Mouse (Mus musculus): ENCODE data around the gene Crim1. TPM values are rescaled to one million over a fixed set of nuclear protein-coding genes. Genes with fewer than 3 reads are reported as not detected.

Crim1 gene
- polyA plus RNA-seq, 1 experiment from 2014 or later = 8.4 TPM

DNA sequence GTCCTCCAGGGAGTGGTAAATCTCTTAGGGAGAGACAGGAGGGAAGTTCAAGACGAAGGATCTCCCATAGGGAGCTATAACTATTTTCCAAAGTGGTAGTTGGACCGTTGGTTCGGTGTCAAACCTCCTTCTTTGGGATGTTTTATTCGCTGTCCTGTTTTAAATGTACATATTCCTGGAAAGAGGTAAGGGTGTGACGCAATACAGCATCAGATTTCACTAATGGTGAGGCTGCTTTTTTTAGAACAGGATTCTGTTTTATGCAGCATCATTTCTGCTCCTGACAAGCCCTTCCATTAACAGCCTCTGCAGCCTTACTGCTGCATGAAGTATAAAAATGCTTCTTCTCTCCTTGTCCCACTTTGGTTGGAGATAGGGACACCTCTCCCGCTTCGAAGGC, 95.9 kb downstream of the Crim1 start:
- ATAC-seq (replicated peaks; ENCODE audit: low FRiP score, low read depth) = no peak
- 57% methylated on average over 7 of the region's 7 CpGs for WGBS
- peak; percentile 33 for DNase-seq (ENCODE audit: low spot score)

DNA sequence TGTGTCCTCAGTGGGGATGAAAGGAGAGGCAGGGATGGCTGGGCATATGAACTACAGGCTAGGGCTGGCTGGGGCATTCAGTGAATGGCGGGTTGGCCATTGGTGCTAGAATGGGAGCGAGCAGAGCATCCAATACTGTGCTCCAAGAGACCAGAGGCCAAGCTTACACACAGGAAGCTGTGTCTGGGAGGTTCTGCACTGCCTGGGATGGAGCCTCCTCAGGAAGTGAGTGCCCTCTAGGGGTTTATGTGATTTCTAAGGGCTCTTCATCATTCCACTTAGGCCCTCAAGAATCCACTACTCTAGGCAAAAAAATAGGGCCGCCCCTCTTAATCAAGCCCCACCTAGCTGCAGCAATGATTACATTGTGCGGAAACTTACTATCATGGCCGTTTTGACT, 98.1 kb downstream of the Crim1 start:
- Histone ChIP-seq H3K27ac (no peak overlapping the region), H3K4me1 (replicated peaks; ENCODE audit: insufficient read depth, low read length) (no peaks in the 10 kb centered on the region), H3K9me3 (replicated peaks; ENCODE audit: low read length) (no peaks in the 10 kb centered on the region), H3K27me3 (ENCODE audit: insufficient read depth, low read length) (no peaks in the 10 kb centered on the region), H3K36me3 (ENCODE audit: insufficient read depth, low read length) (peaks cover 4% of the 10 kb centered on the region), H3K4me3 (replicated peaks; ENCODE audit: low read depth, low read length) (no peak overlapping the region), H3K4me2 (ENCODE audit: low read length) (no peak overlapping the region), H3K9ac (ENCODE audit: low read depth, low read length) (no peak overlapping the region)
- DNase-seq (ENCODE audit: low spot score) = peak; percentile 70
- ATAC-seq (replicated peaks; ENCODE audit: low FRiP score, low read depth) = peak; percentile 41; the same call in 1 of the 2 replicates
- peak; percentile 62 for TF ChIP-seq CTCF (IDR thresholded peaks at IDR 0.05; ENCODE audit: low read depth)
- 76% methylated on average over 5 of the region's 5 CpGs for WGBS

More for the DNA sequence above, 95.9 kb downstream of the Crim1 start:
- H3K27ac ChIP-seq = no peak overlapping the region
- no peaks in the 10 kb centered on the region for H3K9me3 ChIP-seq (replicated peaks; ENCODE audit: low read length)
- no peaks in the 10 kb centered on the region for H3K4me1 ChIP-seq (replicated peaks; ENCODE audit: insufficient read depth, low read length)
- H3K27me3 ChIP-seq (ENCODE audit: insufficient read depth, low read length) = no peaks in the 10 kb centered on the region
- no peak overlapping the region for H3K4me3 ChIP-seq (replicated peaks; ENCODE audit: low read depth, low read length)
- no peak overlapping the region for H3K4me2 ChIP-seq (ENCODE audit: low read length)
- TF ChIP-seq CTCF (IDR thresholded peaks at IDR 0.05; ENCODE audit: low read depth) = no peak
- no peak overlapping the region for H3K9ac ChIP-seq (ENCODE audit: low read depth, low read length)
- no peaks in the 10 kb centered on the region for H3K36me3 ChIP-seq (ENCODE audit: insufficient read depth, low read length)

DNA sequence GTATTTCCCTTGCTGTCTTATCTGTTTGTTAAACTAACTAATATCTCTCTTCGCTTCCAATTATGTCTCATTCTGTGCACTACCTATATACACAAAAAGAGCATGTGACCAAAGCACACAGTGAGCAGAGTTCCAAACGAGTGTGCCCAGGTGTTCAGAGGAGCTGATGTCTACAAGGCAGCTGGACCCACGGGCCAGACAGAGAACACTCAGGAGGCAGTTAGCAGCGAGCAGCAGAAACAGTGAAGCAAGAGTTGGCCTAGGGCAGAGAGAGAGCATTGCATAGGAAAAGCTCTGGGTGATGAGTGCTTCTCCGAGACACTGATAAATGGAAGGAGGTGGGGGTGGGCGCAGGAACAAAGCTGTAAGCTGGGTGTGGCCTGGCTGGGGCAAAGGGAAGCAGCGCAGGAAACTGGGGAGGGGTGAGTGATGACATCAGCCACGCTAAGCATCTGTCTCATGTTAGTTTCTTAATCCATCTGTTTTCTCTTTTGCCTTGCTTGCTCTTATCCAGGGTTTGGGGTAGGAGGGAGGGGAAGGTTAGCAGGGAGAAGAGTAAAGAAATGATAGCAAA, 99.0 kb downstream of the Crim1 start:
- 64% methylated on average over 8 of the region's 8 CpGs for WGBS
- H3K9me3 ChIP-seq (replicated peaks; ENCODE audit: low read length) = no peaks in the 10 kb centered on the region
- peaks cover 5% of the 10 kb centered on the region for H3K36me3 ChIP-seq (ENCODE audit: insufficient read depth, low read length)
- no peak for ATAC-seq (replicated peaks; ENCODE audit: low FRiP score, low read depth)
- no peak overlapping the region for H3K9ac ChIP-seq (ENCODE audit: low read depth, low read length)
- no peak overlapping the region for H3K27ac ChIP-seq
- no peak for TF ChIP-seq CTCF (IDR thresholded peaks at IDR 0.05; ENCODE audit: low read depth)
- DNase-seq (ENCODE audit: low spot score) = no peak
- H3K27me3 ChIP-seq (ENCODE audit: insufficient read depth, low read length) = no peaks in the 10 kb centered on the region
- no peak overlapping the region for H3K4me2 ChIP-seq (ENCODE audit: low read length)
- H3K4me1 ChIP-seq (replicated peaks; ENCODE audit: insufficient read depth, low read length) = no peaks in the 10 kb centered on the region
- no peak overlapping the region for H3K4me3 ChIP-seq (replicated peaks; ENCODE audit: low read depth, low read length)

DNA sequence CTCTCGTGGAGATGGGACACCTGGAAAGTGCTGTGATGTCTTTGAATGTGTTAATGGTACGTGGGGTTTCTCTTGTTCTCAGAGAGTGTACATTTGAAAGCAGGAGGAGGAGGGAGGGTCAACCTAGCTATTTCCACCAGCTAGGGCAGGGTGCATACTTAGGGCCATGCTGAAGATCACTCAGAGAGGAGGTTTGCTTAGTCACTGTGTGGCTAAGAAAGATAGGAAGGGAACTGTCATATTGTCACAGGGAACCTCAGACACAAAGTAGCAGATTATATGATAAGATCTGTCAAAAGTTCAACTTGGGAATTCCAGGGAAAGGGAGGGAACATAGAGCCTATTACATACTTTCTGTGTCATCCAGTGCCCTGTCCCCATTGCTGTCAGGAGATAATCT, 103.0 kb downstream of the Crim1 start:
- H3K4me1 ChIP-seq (replicated peaks; ENCODE audit: insufficient read depth, low read length) = no peaks in the 10 kb centered on the region
- no peak overlapping the region for H3K9ac ChIP-seq (ENCODE audit: low read depth, low read length)
- H3K4me3 ChIP-seq (replicated peaks; ENCODE audit: low read depth, low read length) = no peak overlapping the region
- H3K36me3 ChIP-seq (ENCODE audit: insufficient read depth, low read length) = peaks cover 10% of the 10 kb centered on the region
- H3K27me3 ChIP-seq (ENCODE audit: insufficient read depth, low read length) = no peaks in the 10 kb centered on the region
- WGBS = 84% methylated on average over 2 of the region's 2 CpGs
- H3K4me2 ChIP-seq (ENCODE audit: low read length) = no peak overlapping the region
- no peak overlapping the region for H3K27ac ChIP-seq
- ATAC-seq (replicated peaks; ENCODE audit: low FRiP score, low read depth) (no peak), DNase-seq (ENCODE audit: low spot score) (no peak)
- no peak for TF ChIP-seq CTCF (IDR thresholded peaks at IDR 0.05; ENCODE audit: low read depth)
- H3K9me3 ChIP-seq (replicated peaks; ENCODE audit: low read length) = no peaks in the 10 kb centered on the region

DNA sequence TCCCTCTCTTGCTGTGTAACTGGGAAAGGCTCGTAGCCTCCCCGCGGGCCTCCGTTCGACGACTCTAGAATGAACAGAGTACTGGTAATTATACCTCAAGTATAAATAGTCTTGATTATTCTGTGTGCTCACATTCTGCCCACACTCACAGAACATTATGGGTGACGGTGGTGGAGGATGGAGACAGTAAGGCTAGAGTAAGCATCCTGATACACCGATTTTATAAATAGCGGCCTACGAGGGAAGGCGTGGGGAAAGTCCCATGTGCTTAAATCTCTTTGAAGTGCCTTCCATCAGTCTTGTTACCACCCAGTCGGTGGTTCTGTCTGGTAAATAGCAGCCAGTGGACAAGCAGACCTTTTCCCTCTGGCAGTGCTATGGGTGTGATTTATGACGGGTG, 104.0 kb downstream of the Crim1 start:
- no peak for TF ChIP-seq CTCF (IDR thresholded peaks at IDR 0.05; ENCODE audit: low read depth)
- 85% methylated on average over 13 of the region's 13 CpGs for WGBS
- Histone ChIP-seq H3K4me2 (ENCODE audit: low read length) (no peak overlapping the region), H3K4me3 (replicated peaks; ENCODE audit: low read depth, low read length) (no peak overlapping the region), H3K9me3 (replicated peaks; ENCODE audit: low read length) (no peaks in the 10 kb centered on the region), H3K27ac (no peak overlapping the region), H3K27me3 (ENCODE audit: insufficient read depth, low read length) (no peaks in the 10 kb centered on the region), H3K36me3 (ENCODE audit: insufficient read depth, low read length) (peaks cover 12% of the 10 kb centered on the region), H3K4me1 (replicated peaks; ENCODE audit: insufficient read depth, low read length) (no peaks in the 10 kb centered on the region), H3K9ac (ENCODE audit: low read depth, low read length) (no peak overlapping the region)
- DNase-seq (ENCODE audit: low spot score) = no peak
- no peak for ATAC-seq (replicated peaks; ENCODE audit: low FRiP score, low read depth)

DNA sequence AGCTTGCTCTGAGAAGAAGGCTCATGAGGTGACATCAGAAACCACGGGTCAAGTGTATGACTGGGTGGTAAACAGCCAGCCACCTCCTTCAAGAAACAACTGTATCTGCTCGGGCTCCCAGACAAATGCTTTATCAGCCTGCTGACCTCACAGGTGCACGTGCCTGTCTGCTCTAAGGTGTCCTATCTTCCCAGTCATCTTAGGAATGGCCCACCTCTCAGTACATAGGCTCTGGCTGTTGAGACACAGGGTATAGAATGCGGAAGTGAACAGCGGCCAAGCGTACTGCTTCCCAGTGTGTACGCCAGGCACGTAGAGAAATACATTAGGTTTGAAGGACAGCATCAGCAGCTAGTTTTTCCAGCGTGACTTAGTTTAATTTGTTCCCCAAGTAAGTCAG, 106.4 kb downstream of the Crim1 start:
- H3K27ac ChIP-seq = no peak overlapping the region
- H3K4me3 ChIP-seq (replicated peaks; ENCODE audit: low read depth, low read length) = no peak overlapping the region
- no peak overlapping the region for H3K9ac ChIP-seq (ENCODE audit: low read depth, low read length)
- TF ChIP-seq CTCF (IDR thresholded peaks at IDR 0.05; ENCODE audit: low read depth) = no peak
- ATAC-seq (replicated peaks; ENCODE audit: low FRiP score, low read depth) = no peak
- peaks cover 12% of the 10 kb centered on the region for H3K36me3 ChIP-seq (ENCODE audit: insufficient read depth, low read length)
- no peak overlapping the region for H3K4me2 ChIP-seq (ENCODE audit: low read length)
- WGBS = 88% methylated on average over 9 of the region's 9 CpGs
- no peaks in the 10 kb centered on the region for H3K4me1 ChIP-seq (replicated peaks; ENCODE audit: insufficient read depth, low read length)
- no peaks in the 10 kb centered on the region for H3K9me3 ChIP-seq (replicated peaks; ENCODE audit: low read length)
- DNase-seq (ENCODE audit: low spot score) = no peak
- no peaks in the 10 kb centered on the region for H3K27me3 ChIP-seq (ENCODE audit: insufficient read depth, low read length)

DNA sequence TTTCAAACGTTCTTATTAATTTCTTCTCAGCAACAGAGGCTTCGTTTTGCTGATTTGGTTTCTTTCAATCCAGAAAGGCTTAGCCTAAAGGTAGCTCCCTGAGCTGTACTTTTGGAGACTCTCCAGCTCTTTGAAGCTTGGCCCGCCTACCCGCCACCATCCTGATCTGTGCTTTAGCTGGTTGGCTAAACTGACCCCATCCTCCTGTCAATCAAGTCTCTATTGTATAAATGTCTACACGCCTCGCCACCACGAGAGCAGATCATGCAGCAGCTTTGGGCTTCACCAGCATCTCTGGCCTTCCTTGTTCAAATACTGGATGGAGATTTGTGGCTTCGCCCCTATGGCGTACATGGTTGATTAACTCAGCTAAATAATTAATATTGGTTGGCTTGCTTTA, 108.2 kb downstream of the Crim1 start:
- DNase-seq (ENCODE audit: low spot score) (no peak), ATAC-seq (replicated peaks; ENCODE audit: low FRiP score, low read depth) (no peak)
- WGBS = 93% methylated on average over 9 of the region's 9 CpGs

More for the DNA sequence above, 108.2 kb downstream of the Crim1 start:
- H3K4me1 ChIP-seq (replicated peaks; ENCODE audit: insufficient read depth, low read length) = no peaks in the 10 kb centered on the region
- no peak overlapping the region for H3K4me3 ChIP-seq (replicated peaks; ENCODE audit: low read depth, low read length)
- H3K36me3 ChIP-seq (ENCODE audit: insufficient read depth, low read length) = peaks cover 6% of the 10 kb centered on the region
- no peak overlapping the region for H3K9ac ChIP-seq (ENCODE audit: low read depth, low read length)
- no peak for TF ChIP-seq CTCF (IDR thresholded peaks at IDR 0.05; ENCODE audit: low read depth)
- no peak overlapping the region for H3K27ac ChIP-seq
- H3K9me3 ChIP-seq (replicated peaks; ENCODE audit: low read length) = no peaks in the 10 kb centered on the region
- no peak overlapping the region for H3K4me2 ChIP-seq (ENCODE audit: low read length)
- no peaks in the 10 kb centered on the region for H3K27me3 ChIP-seq (ENCODE audit: insufficient read depth, low read length)

Data from kidney, postnatal 0 days (tissue).